Mouse (Mus musculus) right cerebral cortex, postnatal 14 days (tissue): ENCODE results near the gene Pdcd6.

Source experiments
- DNase-seq: peaks from one replicate; pipeline ENCODE4 v3.0.0; 2022

The Pdcd6 gene

DNA sequence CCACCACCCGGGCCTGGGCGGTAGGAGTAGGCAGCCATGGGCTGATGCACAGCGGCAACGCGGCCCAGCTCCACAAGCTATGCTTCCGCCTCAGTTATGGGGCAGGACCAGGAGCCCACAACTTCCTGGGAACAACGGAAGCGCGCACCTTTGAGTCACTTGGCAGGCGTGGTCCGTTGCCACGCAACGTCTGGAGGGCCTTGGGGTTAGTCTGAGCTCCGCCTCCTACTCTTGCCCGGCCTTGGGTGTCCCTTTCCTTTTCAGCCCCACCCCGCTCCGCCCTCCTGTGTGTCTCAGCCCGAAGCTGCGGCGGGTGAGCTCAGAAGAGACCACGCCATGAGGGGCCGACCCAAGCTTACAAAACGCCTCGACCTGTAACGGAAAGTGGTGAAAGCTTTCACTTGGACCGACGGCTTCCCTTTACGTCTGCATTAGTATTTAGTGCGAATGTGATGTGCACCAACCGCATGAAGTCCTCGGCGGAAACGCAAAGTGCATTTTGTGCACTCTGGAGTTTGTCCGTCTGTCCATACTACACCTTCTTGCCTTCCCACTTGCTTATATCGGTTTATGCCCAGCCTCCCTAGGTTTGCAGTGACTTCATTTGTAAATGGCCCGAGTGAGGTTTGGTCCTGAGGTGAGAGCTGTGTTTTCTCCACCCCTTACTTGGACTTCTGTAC is at the start of gene Pdcd6:
Pdcd6 (minus strand) TSS at position 411 of the 680 bp plus-strand sequence.
- peak; percentile 81 for DNase-seq

DNA sequence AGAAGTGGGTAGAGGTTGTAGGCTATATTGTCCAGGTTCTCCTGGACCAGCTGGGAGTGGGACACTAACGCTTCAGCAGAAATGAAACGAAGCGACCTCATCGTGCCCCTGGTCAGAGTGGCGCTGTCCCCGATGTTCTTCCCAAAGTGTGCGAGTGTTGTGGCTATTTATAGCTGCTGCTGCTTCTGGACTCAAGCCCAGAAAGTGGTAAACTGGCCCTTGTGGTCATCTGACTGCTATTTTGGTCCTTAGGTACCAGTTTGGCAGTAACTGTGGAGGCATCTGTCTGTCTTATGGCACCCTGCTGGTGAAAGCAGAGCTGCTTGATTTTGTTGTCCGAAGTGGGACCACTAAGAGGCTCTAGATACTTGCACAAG is 46.5 kb upstream of the Pdcd6 start, which contains the start of gene Lrrc14b:
Lrrc14b (minus strand) TSS at position 147 of the 377 bp plus-strand sequence.
- no peak for DNase-seq

DNA sequence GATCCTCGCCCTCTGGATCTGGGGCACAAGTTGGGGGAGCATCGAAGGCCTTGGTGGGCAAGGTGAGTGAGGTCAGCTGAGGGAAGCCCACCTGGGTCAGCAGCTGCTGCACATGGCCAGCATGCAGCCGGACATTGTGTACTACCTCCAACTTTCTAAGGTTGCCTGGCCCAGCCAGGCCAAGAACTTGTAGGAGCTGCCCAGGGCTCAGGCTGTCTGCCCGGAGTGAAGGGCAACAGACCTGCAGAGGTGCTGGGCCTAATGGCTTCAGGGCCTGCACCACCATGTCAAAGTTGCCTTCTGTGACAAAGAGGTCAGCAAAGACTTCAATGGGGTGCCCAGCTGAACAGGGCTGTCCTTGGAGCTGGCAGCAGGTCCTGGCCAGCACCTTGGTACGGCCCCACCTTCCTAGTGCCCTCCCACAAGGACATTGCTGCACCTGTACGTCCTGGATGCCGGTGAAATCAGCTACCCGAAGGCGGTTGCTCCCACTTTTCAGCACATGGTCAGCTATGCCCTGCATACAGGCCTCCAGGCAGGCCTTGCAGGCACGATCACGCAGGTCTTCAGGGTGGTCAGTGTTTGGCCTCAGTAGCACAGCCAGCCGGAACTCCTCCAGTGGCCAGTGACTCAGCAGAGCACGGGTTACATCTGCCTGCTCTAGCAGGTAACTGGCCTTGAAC is 45.9 kb upstream of the Pdcd6 start:
- DNase-seq, result no peak

DNA sequence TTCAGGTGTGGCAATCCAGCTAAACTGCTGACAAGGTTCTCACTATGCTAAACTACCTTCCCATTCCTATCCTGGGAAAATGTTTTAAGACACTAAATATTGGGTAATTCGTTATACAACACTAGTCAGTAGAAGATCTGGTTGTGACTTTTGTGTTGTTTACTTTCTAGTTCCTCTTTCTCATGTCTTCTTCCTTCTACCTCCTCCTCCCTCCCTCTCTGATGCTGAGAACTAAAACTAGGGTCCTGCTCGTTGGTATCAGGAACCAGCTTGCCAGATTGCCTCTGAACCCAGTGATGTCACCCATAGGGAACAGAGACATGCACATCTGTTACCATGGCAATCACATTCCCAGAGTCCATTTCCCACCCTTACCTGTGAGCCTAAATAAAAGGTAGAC is 44.8 kb upstream of the Pdcd6 start:
- no peak for DNase-seq

DNA sequence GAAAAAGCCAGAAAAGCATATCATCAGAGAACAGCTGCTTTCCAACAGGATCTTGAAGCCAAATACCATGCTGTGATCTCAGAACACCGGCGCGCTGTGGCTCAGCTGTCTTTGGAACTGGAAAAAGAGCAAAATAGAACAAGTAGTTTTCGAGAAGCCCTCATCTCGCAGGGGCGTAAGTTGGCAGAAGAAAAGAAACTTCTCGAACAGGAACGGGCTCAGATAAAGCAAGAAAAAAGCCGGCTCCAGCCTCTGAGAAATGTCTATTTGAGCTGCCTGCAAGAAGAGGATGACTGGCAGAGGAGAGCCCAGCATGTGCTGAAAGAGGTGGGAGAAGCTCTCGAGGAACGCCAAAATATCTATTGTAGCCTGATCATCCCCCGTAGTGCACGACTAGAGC is 39.1 kb upstream of the Pdcd6 start:
- DNase-seq, result no peak

DNA sequence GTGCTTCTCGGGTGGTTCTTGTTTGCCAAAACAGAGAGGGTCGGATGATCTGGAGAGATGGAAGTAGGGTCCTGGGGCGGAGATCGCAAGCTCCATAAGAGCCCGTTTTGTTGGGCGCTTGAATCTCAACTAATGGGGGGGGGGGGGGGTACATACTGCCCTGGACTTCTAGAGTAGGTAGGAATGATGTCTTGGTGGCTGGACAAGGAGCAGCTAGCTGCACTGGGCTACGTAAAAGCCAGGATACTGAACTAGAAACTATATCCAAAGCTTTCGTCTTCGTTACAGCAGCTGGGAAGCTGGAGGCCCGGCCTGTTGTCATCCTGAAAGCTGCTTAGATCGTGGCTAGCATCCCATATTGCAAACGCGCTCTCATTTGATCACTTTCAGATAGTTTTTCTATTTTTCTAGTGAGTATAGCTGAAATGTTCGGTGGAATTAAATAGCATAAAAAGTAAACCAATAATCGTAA is 33.1 kb upstream of the Pdcd6 start:
- DNase-seq, result no peak

DNA sequence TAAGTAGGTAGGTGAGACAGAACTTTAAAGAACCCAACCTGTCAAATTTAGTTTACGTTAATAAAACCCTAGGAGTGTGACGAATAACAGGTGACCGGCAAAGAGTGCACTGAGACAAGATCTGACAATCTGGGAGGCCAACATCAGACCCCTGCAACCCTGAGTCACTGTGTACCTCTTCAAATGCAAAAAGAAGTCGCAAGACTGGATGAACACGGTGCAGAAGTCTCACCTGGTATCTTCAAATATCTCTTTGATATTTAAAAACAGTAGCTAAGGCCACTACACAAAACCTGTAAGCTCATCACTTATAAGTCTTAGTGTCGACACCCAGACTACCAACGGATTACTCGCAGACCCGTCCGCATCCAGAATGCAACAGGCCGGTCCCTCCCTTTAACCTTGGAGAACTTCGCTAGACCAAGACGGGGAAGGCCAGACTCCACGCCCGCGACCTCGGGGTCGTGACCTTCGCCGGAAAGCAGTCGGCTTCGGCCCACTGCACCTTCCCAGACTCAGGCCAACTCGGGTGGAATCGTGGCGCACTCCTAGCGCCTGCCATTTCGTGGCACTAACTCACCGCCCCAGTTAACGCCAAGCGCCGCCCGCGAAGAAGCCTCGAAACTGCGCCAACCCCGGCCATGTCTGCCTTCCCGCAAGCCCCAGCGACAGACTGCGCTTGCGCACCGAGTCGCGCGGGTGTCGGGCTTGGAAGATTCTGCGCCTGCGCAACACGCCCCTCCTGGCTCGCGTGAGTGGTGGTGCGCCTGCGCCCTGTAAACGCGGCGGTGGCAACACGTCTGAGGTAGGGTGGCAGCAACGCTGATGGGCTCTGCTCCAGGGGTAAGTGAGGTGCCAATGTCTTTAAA is 32.4 kb upstream of the Pdcd6 start, which contains the start of the genes Sdha and Ccdc127:
Sdha (minus strand) TSS at position 715 of the 869 bp plus-strand sequence.
Ccdc127 (plus strand) TSS at position 744 of the 869 bp plus-strand sequence.
- peak; percentile 98 for DNase-seq

DNA sequence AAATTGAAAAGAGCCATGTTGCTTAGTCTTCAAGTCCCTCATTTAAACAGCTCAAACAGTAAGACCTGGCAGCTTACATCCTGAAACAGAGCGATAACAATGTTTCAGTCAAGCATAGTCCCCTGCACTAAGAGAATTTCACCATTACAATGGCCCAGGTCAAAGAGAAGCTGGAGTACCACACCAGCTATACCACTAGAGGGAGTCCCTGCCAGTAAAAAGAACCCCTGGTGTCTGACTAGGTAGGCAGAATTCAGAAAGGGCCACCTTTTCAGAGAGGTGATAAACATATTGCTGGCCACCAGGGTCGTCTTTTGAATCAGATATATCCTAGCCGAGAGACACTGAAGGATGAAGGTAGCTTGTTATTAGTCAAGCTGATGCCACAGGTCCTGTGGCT is 23.7 kb upstream of the Pdcd6 start:
- DNase-seq, result no peak

DNA sequence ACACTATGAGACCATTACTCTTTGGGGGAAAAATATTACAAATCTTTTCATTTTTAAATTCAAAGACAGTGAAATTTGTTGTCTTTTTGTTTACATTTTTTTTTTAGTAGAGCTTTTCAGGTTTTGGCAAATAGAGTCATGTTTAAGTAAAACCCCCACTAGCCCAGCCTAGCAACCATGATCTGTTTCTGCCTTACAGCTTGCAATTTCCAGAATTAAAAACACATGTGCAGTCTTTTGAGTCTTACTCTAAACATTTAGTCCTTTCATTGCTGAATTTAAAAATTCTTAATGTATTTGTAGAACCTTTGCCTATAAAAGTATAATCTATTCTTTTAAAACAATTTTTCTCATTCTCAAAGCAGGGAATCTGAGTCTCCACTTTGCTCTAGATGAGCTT is 11.9 kb upstream of the Pdcd6 start:
- no peak for DNase-seq

DNA sequence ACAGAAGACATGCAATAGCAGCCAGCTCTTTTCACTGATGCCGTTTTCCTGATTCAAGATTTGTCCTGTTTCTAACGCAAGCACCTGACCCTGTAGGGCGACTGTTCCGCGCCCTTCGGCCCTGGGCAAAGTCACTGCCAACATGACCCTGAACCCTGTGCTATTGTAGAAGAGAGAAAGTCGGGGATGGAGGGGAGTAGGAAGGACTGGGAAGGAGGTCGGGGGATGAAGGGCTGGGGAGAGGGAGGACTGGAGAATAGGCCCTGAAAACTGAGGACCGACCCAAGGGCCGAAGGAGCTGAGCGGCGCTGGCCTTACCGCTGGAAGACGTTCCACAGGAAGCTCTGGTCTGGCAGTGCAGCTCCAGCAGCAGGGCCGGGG is 601 bp downstream of the Pdcd6 start:
- no peak for DNase-seq

DNA sequence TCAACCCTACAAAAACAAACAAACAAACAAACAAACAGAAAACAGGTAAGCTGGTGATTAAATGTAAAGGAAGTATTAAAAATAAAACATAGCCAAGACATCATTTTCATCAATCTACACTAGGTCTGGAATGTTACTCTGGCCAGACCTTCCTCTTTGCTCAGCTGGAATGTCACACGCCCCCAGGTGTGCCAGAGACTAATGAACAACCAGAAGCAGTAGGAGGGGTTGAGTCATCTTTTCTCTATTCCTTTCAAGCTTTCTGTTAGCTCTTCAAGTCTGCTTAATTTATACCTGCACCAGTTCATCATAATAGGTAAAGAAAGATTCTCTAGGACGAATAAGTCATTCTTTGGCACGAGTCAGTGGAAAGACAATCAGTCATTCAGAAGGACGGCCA is 994 bp downstream of the Pdcd6 start:
- no peak for DNase-seq

DNA sequence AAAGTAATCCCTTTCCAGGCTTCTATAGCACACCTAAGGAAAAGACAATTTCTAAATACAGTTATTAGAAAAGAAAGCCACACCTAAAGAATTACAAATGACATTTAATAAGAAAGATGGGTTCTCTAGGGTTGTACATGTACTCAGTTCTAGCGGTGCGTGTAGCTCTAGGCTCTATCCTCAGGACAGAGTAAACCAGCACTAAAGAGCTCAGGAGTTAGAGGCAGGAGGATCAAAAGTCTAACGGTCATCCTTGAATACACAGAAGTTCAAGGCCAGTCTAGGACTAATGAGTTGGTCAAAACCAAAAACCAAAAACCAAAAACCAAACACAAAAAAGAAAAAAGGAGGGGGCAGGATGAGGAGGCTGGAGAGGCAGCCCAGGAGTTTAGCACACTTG is 2.8 kb downstream of the Pdcd6 start:
- no peak for DNase-seq

DNA sequence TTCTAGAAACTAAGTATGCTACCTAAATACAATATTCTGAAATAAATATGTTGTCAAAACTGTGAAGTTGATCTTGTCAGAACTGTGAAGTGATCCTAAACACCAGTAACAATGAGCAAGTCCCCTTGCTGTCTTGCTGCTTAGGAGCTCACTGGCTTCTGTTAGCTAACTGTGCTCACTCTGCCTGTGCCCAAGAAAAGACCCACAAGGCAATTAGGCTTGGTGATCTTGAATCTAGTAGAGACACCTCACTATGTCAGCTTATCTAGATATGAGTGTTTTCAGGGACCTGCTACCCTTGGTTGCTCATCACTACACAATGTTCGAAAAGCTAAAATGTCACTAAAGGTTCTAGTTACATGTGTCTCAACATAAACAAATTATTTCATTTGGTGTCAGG is 11.6 kb downstream of the Pdcd6 start:
- no peak for DNase-seq

DNA sequence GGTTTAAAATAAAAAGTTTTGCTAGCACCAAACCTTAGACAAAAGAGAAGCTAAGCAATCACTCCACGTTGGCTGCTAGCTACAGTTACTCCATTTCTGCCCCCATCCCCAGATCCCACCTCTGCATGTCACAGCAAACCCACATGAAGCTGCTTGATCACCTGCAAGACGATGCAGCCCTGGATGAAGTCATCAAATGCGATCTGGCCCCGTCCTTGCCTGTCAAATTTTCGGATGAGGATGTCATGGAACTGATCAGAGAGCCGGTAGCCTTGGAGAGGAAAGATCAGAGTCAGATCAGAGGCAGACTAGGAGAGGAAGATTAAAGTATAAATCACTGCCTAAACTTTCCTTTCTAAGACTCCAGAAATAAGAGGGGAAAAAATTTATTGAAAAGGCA is 12.0 kb downstream of the Pdcd6 start:
- DNase-seq, result no peak

DNA sequence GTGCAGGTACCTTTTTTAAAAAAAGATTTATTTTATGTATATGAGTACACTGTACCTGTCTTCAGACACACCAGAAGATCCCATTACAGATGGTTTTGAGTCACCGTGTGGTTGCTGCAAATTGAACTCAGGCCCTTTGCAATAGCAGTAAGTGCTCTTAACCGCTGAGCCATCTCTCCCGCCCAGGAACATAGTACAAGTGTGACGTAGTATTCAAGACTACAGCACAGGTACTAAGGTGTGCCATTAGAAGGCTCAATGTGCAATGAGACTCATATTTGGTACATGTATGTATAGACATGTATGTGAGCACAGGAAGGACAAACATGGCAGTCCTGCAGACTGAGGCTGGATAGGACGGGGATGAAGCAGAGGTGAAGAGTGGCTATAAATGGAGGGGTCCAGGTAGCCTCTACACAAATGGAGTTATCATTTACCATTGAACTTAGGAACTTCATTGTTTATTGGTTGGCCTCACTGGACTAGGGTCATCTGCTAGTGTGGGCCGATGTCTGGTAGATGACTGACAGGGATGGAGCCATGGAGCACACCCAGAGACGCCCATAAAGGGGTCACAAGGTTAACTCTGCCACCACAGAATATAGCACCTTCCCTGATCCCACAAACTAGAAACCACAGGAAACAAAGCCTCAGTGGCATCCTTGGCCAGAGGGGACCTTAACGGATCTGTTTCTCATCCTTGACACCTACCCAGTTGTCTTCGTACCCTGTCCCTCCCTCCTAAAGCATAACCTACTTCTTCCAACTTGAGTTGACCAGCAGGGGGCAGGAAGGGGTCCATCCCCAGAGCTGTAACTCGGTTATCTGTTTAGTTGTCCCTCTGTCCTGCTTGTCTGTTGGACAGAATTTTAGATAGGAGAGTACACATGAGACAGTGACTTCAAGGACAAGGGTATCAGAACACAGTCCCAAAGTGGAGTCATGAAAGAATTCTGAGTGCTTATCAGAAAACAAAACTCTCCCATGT is 15.0 kb downstream of the Pdcd6 start:
- DNase-seq, result peak; percentile 18

DNA sequence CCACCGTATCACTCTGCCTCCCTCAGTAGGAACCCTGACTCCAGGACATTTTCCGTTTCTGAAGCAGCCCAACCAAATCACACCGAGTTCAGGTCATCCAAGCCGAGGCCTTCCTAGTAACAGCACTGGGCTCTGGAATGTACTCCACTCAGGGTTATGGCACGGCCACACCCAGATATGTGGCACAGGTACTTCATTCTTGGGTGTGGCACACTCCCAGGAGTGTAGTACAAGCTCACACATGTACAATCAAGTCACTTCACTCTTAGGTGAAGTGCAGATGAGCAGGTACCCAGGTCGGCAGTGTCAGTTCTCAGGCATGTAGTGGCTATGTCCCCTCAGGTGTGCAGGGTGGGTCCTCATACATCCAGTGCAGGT is 15.8 kb downstream of the Pdcd6 start:
- no peak for DNase-seq

DNA sequence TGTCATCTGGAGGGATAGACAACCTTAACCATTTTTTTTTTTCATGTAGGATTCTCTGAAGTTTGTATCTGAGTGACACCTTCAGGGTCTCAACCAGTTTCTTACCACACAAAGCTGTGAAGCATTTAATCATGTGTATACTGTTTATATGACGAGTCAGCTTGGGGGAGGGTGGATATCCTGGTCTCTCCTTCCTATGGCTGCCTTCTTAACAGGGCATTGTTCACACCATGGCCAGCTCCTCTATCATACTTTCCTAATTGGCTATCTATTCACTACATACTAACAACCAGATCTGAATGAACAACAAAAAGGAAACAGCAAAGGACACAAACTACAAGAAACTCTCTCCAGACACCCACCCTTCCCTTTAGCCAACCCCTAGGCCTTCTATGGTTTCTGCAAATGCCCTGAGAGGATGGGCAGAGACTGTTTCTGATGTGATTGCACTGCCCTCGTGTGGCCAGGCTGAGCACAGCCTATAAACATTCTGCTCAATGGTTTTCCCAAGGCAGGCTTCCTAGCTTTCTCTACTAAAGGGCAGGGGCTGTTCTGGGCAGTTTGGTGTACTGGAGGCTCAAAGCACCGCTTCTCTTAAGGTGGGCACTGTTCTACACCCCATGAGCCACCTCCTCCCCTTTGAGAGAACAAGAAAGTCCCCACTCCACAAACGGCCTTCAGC is 16.3 kb downstream of the Pdcd6 start:
- peak; percentile 67 for DNase-seq

DNA sequence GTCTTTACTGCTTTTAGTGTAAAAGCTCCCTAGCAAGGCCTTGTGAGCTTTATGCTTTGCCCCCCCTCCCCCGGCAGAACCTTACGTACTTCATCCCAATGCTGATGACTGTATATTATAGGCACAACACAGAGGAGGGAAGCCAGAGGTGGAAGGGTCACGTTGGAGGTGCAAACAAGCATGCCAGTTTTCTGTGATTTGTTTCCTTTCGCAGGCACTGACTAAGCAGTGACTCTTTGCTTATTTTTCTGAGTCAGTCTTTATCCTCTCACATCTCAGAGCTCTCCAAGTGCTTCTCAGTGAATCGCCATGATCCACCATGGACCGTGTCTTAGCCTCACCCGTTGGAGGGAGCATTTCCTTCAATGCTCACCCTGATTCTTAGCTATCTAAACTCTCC is 21.0 kb downstream of the Pdcd6 start:
- no peak for DNase-seq

DNA sequence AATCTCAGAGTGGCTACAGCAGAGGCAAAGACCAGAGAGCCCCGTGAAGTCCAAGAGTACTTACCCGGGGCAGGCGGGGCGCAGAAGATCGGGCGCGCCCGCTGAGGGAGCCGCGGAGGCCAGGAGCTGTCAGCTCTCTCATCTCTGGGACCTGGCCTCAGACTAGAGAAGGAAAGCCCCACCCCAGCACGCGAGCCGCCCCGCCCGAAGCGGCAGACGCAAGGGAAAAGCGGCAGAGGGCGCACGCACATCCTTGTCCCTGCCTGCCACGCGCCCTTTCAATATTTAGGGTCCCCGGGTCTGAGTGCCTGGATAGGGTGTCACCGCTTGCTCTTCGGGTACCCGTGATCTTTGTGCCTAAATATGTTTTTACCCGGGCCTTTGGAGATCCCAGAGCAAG is 25.2 kb downstream of the Pdcd6 start, which contains the start of gene Ahrr:
Ahrr (minus strand) TSS at position 165 of the 400 bp plus-strand sequence.
- peak; percentile 42 for DNase-seq

DNA sequence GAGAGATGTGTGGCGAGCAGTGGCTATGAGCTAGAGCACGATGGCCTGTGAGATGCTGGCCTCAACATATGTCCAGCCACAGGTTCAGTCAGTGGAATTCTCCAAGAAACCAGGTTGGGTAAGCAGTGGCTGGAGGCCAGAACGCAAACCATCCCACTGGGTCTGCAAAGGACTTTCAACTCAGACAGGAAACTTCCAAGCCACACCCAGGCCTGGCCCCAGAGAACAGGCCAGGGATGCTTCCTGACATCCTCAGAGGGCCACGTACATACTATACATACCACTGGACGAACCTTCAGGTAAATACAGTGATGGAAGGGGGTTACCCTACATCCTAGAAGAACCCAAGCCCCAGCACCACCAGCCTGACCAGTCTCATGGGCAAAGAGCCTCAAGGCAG is 27.7 kb downstream of the Pdcd6 start:
- DNase-seq, result no peak

DNA sequence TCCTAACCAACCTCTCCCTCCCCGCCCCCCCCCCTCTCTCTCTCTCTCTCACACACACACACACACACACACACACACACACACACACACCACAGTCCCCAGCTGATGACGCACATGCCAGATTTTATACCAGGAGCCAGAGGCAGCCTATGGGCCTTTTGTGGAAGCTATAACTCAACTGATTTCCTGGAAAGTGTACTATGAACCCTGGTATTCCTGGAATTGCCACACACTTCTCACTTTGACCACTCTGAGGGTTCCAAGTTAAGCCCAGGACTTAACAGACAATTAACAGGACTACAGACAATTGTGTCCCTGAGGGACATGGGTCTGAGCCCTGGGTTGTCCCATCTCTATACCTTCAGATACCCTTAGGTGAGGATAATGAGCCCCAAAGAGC is 35.1 kb downstream of the Pdcd6 start:
- DNase-seq, result no peak

DNA sequence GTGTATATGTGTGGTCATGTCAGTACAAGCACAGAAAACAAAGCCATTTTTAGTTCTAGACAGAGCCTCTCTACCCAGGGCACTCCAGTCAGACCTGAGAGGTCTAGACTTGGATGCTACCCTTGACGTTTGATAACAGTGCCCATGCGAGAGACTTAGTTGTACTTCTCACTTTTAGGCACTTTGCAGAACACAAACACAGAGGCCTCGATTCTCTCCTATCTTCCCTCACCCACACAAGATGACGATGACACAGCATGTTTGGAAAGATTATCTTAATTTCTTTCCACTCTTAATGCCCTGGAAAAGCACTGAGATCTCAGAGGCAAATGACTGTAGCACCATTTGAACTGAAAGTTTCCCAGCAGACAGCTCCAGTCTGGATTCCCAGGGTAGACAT is 41.7 kb downstream of the Pdcd6 start:
- DNase-seq, result no peak
